Mouse (Mus musculus) right cerebral cortex, adult 2 months (tissue): ENCODE results near the gene Cacna1a.

Source experiments
- DNase-seq, 2 experiments: peaks; one replicate each; pipeline ENCODE4 v3.0.0; 2021 to 2022; ENCODE audit warnings: low spot score in 2 of 2

Gene Cacna1a

GRCm38 (mm10) chr8:84637946-84638554, 249.8 kb downstream of the Cacna1a start:
- no peak for DNase-seq

GRCm38 (mm10) chr8:84638555-84639161, 250.4 kb downstream of the Cacna1a start:
- no peak for DNase-seq

- DNase-seq = peak; percentile 86 to 92
Observed at GRCm38 (mm10) chr8:84639162-84640009, 251.1 kb downstream of the Cacna1a start.

- no peak for DNase-seq
Observed at GRCm38 (mm10) chr8:84640010-84640588, 251.9 kb downstream of the Cacna1a start.

- DNase-seq = no peak
Observed at GRCm38 (mm10) chr8:84640617-84641294, 252.5 kb downstream of the Cacna1a start.

GRCm38 (mm10) chr8:84641578-84642361, 253.5 kb downstream of the Cacna1a start:
- DNase-seq = no peak

- no peak for DNase-seq
Observed at GRCm38 (mm10) chr8:84643019-84643418, 254.8 kb downstream of the Cacna1a start.

- DNase-seq = no peak
Observed at GRCm38 (mm10) chr8:84646800-84647199, 258.6 kb downstream of the Cacna1a start.

GRCm38 (mm10) chr8:84647461-84647901, 259.2 kb downstream of the Cacna1a start:
- no peak for DNase-seq

GRCm38 (mm10) chr8:84650213-84650612, 262.0 kb downstream of the Cacna1a start:
- no peak for DNase-seq

GRCm38 (mm10) chr8:84653092-84653631, 264.9 kb downstream of the Cacna1a start:
- no peak for DNase-seq

GRCm38 (mm10) chr8:84654597-84654996, 266.4 kb downstream of the Cacna1a start:
- no peak for DNase-seq

GRCm38 (mm10) chr8:84655336-84656190, 267.3 kb downstream of the Cacna1a start:
- no peak for DNase-seq

- DNase-seq = no peak
Observed at GRCm38 (mm10) chr8:84656191-84656525, 267.9 kb downstream of the Cacna1a start.

GRCm38 (mm10) chr8:84656641-84657126, 268.4 kb downstream of the Cacna1a start:
- no peak for DNase-seq

- no peak for DNase-seq
Observed at GRCm38 (mm10) chr8:84657203-84657602, 269.0 kb downstream of the Cacna1a start.

- no peak for DNase-seq
Observed at GRCm38 (mm10) chr8:84657680-84658079, 269.4 kb downstream of the Cacna1a start.

GRCm38 (mm10) chr8:84658951-84659350, 270.7 kb downstream of the Cacna1a start:
- DNase-seq = no peak

GRCm38 (mm10) chr8:84659936-84660818, 271.9 kb downstream of the Cacna1a start:
- no peak for DNase-seq
